Mouse (Mus musculus) midbrain, embryonic 15.5 days (tissue): ENCODE data around the gene Lefty2. TPM values are rescaled to one million over a fixed set of nuclear protein-coding genes. Genes with fewer than 3 reads are reported as not detected.
A peak's percentile ranks its signal among the peaks of the same experiment; 100 is the strongest.
"Not testable (repeated sequence)": the region's sequence is repeated elsewhere in the genome, so short reads cannot be mapped to it uniquely, and the experiment has no call there.

ENCODE experiments used
- ATAC-seq: fragments of 200-750 bp; cut with Nextera tagmentation; replicated peaks from 2 replicates; pipeline ENCODE4 v1.8.0; 2017; ENCODE audit warnings: moderate TSS enrichment
- H3K27ac ChIP-seq: fragments of 300-500 bp; sonication (generic); 2 replicates; pipeline ENCODE4 v1.5.1; 2015; ENCODE audit warnings: mild to moderate bottlenecking, inconsistent platforms
- H3K27me3 ChIP-seq: fragments of 300-500 bp; sonication (generic); replicated peaks from 2 replicates; pipeline ENCODE4 v1.6.1; 2015; ENCODE audit warnings: inconsistent platforms
- H3K36me3 ChIP-seq: fragments of 300-500 bp; sonication (generic); replicated peaks from 2 replicates; pipeline ENCODE4 v1.6.1; 2015; ENCODE audit warnings: inconsistent platforms
- H3K4me1 ChIP-seq: fragments of 300-500 bp; sonication (generic); 2 replicates; pipeline ENCODE4 v1.6.1; 2015; ENCODE audit warnings: inconsistent platforms
- H3K4me2 ChIP-seq: fragments of 300-500 bp; sonication (generic); 2 replicates; pipeline ENCODE4 v1.6.1; 2015; ENCODE audit warnings: inconsistent platforms, mild to moderate bottlenecking, moderate library complexity
- H3K4me3 ChIP-seq: fragments of 300-500 bp; sonication (generic); 2 replicates; pipeline ENCODE4 v1.5.1; 2015; ENCODE audit warnings: mild to moderate bottlenecking, inconsistent platforms
- H3K9ac ChIP-seq: fragments of 300-500 bp; sonication (generic); 2 replicates; pipeline ENCODE4 v1.6.1; 2015; ENCODE audit warnings: mild to moderate bottlenecking, inconsistent platforms
- H3K9me3 ChIP-seq: fragments of 300-500 bp; sonication (generic); 2 replicates; pipeline ENCODE4 v1.6.1; 2016; ENCODE audit warnings: inconsistent platforms
- WGBS: fragments of 180-500 bp; shearing (Covaris S2); methylation state at CpG from one replicate; pipeline ENCODE4 v1.1.7; 2015; ENCODE audit warnings: mixed read lengths; 5-methylcytosine and 5-hydroxymethylcytosine counted together
- polyA plus RNA-seq: library from polyadenylated mRNA; unstranded; fragments of >200 nt; fragmentation: Nextera tagmentation; extraction: Ambion mirVana; gene quantifications from 2 replicates; pipeline ENCODE4 v1.2.1, GENCODE M21; 2015

Gene Lefty2
- polyA plus RNA-seq, 1 experiment from 2014 or later = 2.4 TPM

DNA sequence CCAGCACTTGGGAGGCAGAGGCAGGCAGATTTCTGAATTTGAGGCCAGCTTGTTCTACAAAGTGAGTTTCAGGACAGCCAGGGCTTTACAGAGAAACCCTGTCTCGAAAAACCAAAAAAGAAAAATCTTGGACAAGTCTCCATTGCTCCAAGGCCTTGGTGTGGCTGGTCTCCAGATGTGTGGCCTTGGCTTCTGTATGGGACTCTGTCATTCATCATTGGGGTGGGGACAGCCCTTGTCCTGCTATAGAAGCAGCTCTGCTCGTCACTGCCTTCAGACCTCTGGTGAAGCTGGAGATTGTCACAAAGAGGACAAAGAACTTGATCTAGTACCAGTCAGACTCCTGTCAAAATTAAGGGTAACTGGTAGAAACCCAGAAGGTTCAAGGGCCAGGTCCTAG, 18.3 kb upstream of the Lefty2 start:
- Histone ChIP-seq H3K27ac (no peak overlapping the region), H3K27me3 (no peaks in the 10 kb centered on the region), H3K9me3 (no peaks in the 10 kb centered on the region), H3K4me3 (no peak overlapping the region), H3K4me1 (no peaks in the 10 kb centered on the region), H3K36me3 (no peaks in the 10 kb centered on the region), H3K9ac (no peak overlapping the region), H3K4me2 (no peak overlapping the region)
- ATAC-seq = no peak
- 82% methylated on average over 2 of the region's 2 CpGs for WGBS

GRCm38 (mm10) chr1:180875126-180875525, 17.8 kb upstream of the Lefty2 start:
- ATAC-seq = no peak
- WGBS = 86% methylated on average over 9 of the region's 9 CpGs

GRCm38 (mm10) chr1:180877466-180877865, 15.4 kb upstream of the Lefty2 start:
- H3K27ac ChIP-seq = no peak overlapping the region
- H3K9me3 ChIP-seq = no peaks in the 10 kb centered on the region
- H3K27me3 ChIP-seq = no peaks in the 10 kb centered on the region
- no peak for ATAC-seq
- no peaks in the 10 kb centered on the region for H3K4me1 ChIP-seq
- WGBS = 81% methylated on average over 4 of the region's 4 CpGs
- no peaks in the 10 kb centered on the region for H3K36me3 ChIP-seq
- H3K4me2 ChIP-seq = no peak overlapping the region
- H3K4me3 ChIP-seq = no peak overlapping the region
- no peak overlapping the region for H3K9ac ChIP-seq

More at GRCm38 (mm10) chr1:180875126-180875525, 17.8 kb upstream of the Lefty2 start:
- Histone ChIP-seq H3K36me3 (no peaks in the 10 kb centered on the region), H3K4me3 (no peak overlapping the region), H3K9me3 (no peaks in the 10 kb centered on the region), H3K4me1 (no peaks in the 10 kb centered on the region), H3K27ac (no peak overlapping the region), H3K27me3 (no peaks in the 10 kb centered on the region), H3K9ac (no peak overlapping the region), H3K4me2 (no peak overlapping the region)

DNA sequence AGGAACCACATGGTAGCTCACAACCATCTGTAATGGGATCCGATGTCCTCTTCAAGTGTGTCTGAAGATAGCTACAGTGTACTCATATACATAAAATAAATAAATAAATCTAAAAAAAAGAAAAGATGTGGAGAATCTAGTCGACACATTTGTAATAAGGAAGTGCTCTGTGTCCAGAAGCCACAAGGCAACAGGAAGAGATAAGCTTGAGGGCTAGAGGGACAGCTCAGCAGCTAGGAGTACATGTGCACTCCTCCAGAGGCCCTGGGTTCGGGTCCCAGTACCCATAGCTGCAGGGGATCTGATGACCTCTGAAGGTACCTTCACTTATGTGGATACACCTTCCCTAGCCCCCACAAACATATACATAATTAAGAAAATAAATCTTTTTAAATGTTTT, 11.1 kb upstream of the Lefty2 start:
- Histone ChIP-seq H3K36me3 (no peaks in the 10 kb centered on the region), H3K9me3 (no peaks in the 10 kb centered on the region), H3K9ac (no peak overlapping the region), H3K27me3 (no peaks in the 10 kb centered on the region), H3K4me3 (no peak overlapping the region), H3K4me2 (no peak overlapping the region), H3K4me1 (no peaks in the 10 kb centered on the region), H3K27ac (no peak overlapping the region)
- no peak for ATAC-seq
- WGBS = 82% methylated on average over 3 of the region's 3 CpGs

DNA sequence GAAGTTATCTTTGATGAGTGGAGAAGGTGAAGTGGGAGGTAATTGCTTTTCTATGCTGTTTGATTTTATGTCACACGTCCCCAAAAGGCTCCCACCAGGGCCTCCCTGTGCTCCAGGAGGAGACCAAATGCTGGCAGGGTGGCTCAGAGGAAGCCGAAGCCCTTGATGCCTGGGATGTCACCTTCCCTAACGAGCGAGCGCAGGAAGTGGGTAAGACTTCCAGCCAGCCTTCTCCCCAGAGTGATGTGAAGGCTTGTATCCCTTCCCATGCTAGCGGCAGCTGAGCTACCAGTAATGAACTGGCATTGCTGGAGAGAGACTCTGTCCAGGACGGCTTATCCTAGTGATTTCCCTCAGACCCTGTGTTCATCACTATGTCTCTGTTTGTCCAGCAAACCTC, 9.2 kb upstream of the Lefty2 start:
- Histone ChIP-seq H3K36me3 (no peaks in the 10 kb centered on the region), H3K4me2 (no peak overlapping the region), H3K4me3 (no peak overlapping the region), H3K27ac (no peak overlapping the region), H3K9me3 (no peaks in the 10 kb centered on the region), H3K4me1 (peaks cover 2% of the 10 kb centered on the region; the same call in 1 of the 2 replicates), H3K9ac (no peak overlapping the region), H3K27me3 (0 out of 2 replicates have a peak, but pooled peaks cover 4% of the 10 kb centered on the region)
- no peak for ATAC-seq
- 40% methylated on average over 7 of the region's 7 CpGs for WGBS

GRCm38 (mm10) chr1:180884484-180884883, 8.4 kb upstream of the Lefty2 start:
- H3K9ac ChIP-seq = no peak overlapping the region
- ATAC-seq = no peak
- H3K36me3 ChIP-seq = no peaks in the 10 kb centered on the region
- H3K9me3 ChIP-seq = no peaks in the 10 kb centered on the region
- 88% methylated on average over 9 of the region's 9 CpGs for WGBS
- H3K27me3 ChIP-seq = 0 out of 2 replicates have a peak, but pooled peaks cover 4% of the 10 kb centered on the region
- H3K4me3 ChIP-seq = no peak overlapping the region
- H3K27ac ChIP-seq = no peak overlapping the region
- H3K4me2 ChIP-seq = no peak overlapping the region
- peaks cover 4% of the 10 kb centered on the region; the same call in 1 of the 2 replicates for H3K4me1 ChIP-seq

GRCm38 (mm10) chr1:180888556-180889042, 4.3 kb upstream of the Lefty2 start:
- ATAC-seq = 0 out of 2 replicates have a peak, but pooled peaks have one; percentile 37
- Histone ChIP-seq H3K4me3 (no peak overlapping the region), H3K9ac (no peak overlapping the region), H3K4me1 (peaks cover 4% of the 10 kb centered on the region; the same call in 1 of the 2 replicates), H3K27me3 (peaks cover 12% of the 10 kb centered on the region), H3K9me3 (no peaks in the 10 kb centered on the region), H3K4me2 (peak overlapping the region; percentile 15; the same call in 1 of the 2 replicates), H3K36me3 (no peaks in the 10 kb centered on the region), H3K27ac (no peak overlapping the region)
- WGBS = 5% methylated on average over 13 of the region's 13 CpGs

- Histone ChIP-seq H3K27me3 (peaks cover 14% of the 10 kb centered on the region), H3K27ac (no peak overlapping the region), H3K4me3 (no peak overlapping the region), H3K9me3 (no peaks in the 10 kb centered on the region), H3K4me2 (no peak overlapping the region), H3K36me3 (no peaks in the 10 kb centered on the region), H3K9ac (no peak overlapping the region), H3K4me1 (peaks cover 4% of the 10 kb centered on the region; the same call in 1 of the 2 replicates)
- no peak for ATAC-seq
- WGBS = 37% methylated on average over 7 of the region's 7 CpGs
Measured at GRCm38 (mm10) chr1:180889172-180889571, 3.7 kb upstream of the Lefty2 start.

- Histone ChIP-seq H3K4me1 (peaks cover 4% of the 10 kb centered on the region; the same call in 1 of the 2 replicates), H3K36me3 (no peaks in the 10 kb centered on the region), H3K9ac (no peak overlapping the region), H3K4me3 (no peak overlapping the region), H3K27me3 (peaks cover 20% of the 10 kb centered on the region), H3K9me3 (no peaks in the 10 kb centered on the region), H3K27ac (no peak overlapping the region), H3K4me2 (no peak overlapping the region)
- ATAC-seq = no peak
- 49% methylated on average over 6 of the region's 6 CpGs for WGBS
Measured at GRCm38 (mm10) chr1:180889841-180890240, 3.1 kb upstream of the Lefty2 start.

DNA sequence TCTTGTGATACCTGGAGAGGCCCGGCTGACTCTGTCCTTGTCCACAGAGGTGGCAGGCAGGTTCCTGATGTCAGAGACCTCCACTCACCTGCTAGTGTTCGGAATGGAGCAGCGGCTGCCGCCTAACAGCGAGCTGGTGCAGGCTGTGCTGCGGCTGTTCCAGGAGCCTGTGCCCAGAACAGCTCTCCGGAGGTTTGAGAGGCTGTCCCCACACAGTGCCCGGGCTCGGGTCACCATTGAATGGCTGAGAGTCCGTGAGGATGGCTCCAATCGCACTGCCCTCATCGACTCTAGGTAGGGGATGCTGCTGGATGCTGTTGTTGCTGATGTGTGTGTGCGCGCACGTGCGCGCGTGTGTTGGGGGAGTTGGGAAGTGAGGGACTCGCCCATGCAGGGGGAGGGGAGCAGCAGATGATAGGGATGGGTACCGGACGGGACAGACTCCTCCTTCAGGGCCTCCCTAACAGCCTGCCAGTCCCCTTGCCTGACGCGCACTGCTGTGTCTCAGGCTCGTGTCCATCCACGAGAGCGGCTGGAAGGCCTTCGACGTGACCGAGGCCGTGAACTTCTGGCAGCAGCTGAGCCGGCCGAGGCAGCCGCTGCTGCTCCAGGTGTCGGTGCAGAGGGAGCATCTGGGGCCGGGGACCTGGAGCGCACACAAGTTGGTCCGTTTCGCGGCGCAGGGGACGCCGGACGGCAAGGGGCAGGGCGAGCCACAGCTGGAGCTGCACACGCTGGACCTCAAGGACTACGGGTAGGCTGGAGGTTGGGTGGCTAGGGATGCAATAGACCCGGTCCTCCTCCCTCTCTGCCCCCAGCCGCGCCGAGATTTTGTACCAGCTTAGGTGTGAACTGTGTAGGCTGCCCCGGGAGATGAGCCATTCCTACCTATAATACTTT, 1.4 kb downstream of the Lefty2 start:
- Histone ChIP-seq H3K4me3 (peak overlapping the region; percentile 24), H3K4me2 (peak overlapping the region; percentile 37), H3K27me3 (peaks cover 26% of the 10 kb centered on the region)
- H3K36me3 ChIP-seq, H3K27ac ChIP-seq, H3K4me1 ChIP-seq, H3K9ac ChIP-seq, H3K9me3 ChIP-seq: not testable (repeated sequence)
- ATAC-seq = 0 out of 2 replicates have a peak, but pooled peaks have one; percentile 39
- WGBS = 4% methylated on average over 49 of the region's 51 CpGs

GRCm38 (mm10) chr1:180901107-180901506, 8.2 kb downstream of the Lefty2 start:
- Histone ChIP-seq H3K27ac (no peak overlapping the region), H3K4me3 (no peak overlapping the region), H3K9ac (no peak overlapping the region), H3K36me3 (no peaks in the 10 kb centered on the region), H3K9me3 (no peaks in the 10 kb centered on the region), H3K27me3 (no peaks in the 10 kb centered on the region), H3K4me2 (no peak overlapping the region), H3K4me1 (peaks cover 19% of the 10 kb centered on the region)
- under 1% methylated on average over 4 of the region's 4 CpGs for WGBS
- ATAC-seq = no peak

DNA sequence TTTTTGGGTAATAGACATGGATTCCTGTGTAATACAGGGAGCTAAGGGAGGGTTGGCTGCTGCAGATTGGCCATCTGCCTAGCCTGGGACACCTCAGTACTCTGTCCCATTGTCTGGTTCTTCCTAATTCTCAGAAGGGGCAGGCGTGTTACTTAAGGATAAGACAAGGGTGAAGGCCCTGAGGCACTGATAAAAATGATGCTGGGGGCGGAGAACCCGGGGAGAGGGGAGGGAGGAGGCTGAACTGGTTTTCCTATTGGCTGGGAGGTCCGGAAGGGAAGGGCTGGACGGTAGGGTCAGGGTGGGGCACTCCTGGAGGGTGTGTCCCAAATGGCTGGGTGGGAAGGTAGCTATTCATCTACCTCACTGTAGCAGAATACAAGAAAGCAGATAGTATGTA, 10.0 kb downstream of the Lefty2 start:
- Histone ChIP-seq H3K4me2 (no peak overlapping the region), H3K4me3 (no peak overlapping the region), H3K9ac (no peak overlapping the region), H3K4me1 (peaks cover 23% of the 10 kb centered on the region), H3K36me3 (peaks cover 6% of the 10 kb centered on the region; the same call in 1 of the 2 replicates), H3K27ac (no peak overlapping the region), H3K9me3 (no peaks in the 10 kb centered on the region), H3K27me3 (no peaks in the 10 kb centered on the region)
- ATAC-seq = no peak
- 32% methylated on average over 5 of the region's 5 CpGs for WGBS
